Mouse (Mus musculus): ENCODE results near the gene Stub1. TPM values are rescaled to one million over a fixed set of nuclear protein-coding genes. Genes with fewer than 3 reads are reported as not detected.
"Not testable (repeated sequence)": the region's sequence is repeated elsewhere in the genome, so short reads cannot be mapped to it uniquely, and the experiment has no call there.

The Stub1 gene
- total RNA-seq (2015; ENCODE audit: low replicate concordance) (15.0 and 28.0 TPM in 2 replicates), total RNA-seq (2017; ENCODE audit: low replicate concordance) (18.8 and 27.9 TPM in 2 replicates)

DNA sequence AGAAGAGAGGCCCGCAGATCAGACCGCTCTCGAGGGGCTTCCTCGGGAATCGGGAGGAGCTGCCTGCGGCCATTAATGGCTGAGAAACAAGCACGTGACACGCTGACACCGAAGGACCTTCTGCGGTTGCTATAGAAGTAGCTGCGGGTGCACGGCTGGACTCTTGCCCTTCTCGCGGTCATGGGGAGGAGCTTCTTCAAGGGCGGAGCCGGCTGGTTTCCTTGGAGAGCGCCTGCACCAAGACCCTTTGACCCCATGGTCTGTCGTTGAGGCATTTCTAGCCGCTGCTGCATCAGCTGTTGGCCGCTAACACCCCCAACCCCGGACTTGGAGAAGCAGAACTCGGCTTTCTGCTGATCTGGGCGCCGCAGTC is at the start of gene Stub1:
Gene Stub1 (minus strand): TSS at position 114 of the 373 bp plus-strand sequence.
- ATAC-seq (replicated peaks; ENCODE audit: low FRiP score, poor library complexity, severe bottlenecking), result peak; percentile 62

DNA sequence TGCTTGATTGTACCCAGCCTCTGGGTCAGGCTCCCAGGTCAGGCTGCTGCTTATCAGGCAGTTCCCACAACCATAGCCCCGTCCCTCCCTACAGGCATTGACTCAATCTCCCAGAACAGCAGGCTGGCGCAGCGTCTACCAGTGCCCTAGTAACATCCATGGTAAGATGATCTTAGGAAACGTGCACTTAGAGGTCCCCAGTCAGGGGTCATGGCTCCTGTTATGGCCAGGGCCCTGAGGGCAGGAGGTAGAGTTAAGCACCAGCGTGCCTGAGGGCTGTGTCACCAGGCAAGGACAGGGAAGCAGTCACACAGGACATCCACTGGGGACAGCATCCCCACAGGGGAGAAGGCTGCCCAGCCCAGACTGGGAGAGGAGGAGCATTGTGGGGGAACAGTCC is 49.1 kb upstream of the Stub1 start:
- ATAC-seq (replicated peaks; ENCODE audit: low FRiP score, poor library complexity, severe bottlenecking), result no peak

DNA sequence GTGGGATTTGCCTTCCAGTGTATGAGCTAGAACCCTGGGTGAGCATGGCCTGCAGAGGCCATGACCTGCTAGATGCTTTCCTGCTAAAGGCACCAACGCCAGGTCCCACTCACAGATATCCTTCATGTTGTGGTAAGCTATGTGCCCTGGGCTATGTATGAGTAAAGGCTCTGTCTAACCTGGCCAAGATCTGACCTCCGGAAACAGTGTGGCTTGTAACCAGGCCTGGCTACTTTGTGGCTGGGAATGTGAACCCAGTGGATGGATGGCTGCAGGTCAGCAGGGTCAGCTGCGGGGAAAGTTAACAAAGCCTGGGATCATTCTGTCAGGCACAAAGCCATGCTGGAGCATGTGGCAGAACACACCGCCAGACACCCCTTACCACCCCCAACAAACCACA is 48.5 kb upstream of the Stub1 start:
- ATAC-seq (replicated peaks; ENCODE audit: low FRiP score, poor library complexity, severe bottlenecking), result no peak

DNA sequence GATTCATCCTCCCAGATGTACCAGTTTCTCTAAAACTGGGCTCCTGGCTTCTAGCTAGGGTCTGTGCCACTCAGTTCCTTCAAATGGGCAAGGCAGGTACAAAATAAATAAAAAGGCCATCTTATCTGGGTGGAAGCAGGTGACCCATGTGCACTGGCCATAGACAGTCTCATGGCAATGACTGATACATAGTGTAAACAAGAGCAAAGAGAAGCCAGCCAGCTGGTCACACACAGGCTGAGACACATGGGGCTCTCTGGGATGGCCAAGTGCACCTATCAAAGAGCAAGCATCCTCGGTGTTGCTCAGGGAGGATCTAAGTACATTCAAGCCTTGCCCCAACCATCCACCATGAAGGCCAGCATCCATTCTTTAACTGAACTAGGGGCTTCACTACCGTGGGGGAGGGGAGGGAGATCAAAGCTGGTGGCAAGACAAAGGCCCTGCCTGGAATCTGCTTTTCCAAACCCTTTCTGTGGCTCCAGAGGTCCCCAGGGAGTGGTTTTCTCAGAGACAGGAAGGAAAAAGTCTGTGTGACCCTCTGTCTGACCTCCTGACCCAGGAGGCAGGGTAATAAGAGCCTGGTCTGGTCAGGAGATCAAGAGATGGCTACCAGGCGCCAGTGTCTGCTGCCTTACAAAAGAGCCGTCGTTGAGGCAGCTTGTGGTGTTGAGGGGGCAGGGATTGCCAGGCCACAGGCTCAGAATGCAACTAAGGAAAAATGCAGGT is 47.9 kb upstream of the Stub1 start:
- ATAC-seq (replicated peaks; ENCODE audit: low FRiP score, poor library complexity, severe bottlenecking), result no peak

DNA sequence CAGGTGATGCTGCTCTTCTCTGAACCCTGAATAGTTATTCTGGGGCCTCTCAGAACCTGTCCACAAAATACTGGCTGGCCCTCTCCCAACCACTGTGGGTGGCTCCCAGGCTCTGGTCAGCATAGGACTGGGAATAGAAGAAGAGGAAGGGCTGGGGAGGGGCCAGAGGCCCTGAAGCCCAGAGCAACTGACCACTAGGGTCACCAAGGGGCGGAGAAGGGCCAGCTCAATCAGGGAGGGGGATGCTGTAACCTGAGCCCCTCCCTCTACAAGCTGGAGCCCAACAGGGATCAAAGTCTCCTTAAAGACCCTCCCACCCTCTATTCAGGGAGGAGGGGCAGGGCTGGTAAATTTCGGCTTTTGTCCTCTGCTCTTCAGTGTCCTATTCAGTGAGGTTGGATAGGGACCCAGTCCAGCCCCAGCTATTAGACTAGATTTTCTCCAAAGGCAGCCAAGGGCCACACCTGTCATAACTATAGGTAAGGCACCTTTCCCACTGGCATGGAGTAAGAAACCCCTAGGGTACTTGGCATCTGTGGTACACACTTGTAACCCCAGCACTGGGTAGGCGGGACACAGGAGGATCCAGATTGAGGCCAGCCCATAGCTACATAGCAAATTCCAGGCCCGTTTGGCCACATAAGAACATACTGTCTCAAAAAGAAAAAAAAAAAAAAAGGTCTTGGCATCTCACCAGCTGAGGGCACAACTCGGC is 47.1 kb upstream of the Stub1 start, which contains the start of gene Wfikkn1:
Gene Wfikkn1 (minus strand): TSS at position 663 of the 715 bp plus-strand sequence.
- no peak for ATAC-seq (replicated peaks; ENCODE audit: low FRiP score, poor library complexity, severe bottlenecking)

DNA sequence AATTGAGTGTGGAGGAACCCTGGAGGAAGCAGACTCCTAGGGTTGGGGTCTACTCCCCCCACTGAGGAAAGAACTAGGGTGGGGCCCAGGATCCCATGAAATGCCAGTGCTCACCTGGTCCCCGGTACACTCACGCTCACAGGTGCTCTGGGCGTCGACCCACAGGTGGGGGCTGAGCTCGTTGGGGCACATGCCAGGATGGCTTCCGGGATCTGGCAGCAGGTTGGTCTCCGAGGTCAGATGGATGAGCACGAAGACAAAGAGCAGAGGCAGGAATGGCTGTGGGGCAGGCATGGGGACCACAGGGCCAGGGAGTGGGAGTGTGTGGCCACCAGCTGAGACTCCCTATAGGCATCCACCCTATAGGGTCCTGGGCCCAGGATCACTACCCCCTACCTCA is 46.5 kb upstream of the Stub1 start:
- no peak for ATAC-seq (replicated peaks; ENCODE audit: low FRiP score, poor library complexity, severe bottlenecking)

DNA sequence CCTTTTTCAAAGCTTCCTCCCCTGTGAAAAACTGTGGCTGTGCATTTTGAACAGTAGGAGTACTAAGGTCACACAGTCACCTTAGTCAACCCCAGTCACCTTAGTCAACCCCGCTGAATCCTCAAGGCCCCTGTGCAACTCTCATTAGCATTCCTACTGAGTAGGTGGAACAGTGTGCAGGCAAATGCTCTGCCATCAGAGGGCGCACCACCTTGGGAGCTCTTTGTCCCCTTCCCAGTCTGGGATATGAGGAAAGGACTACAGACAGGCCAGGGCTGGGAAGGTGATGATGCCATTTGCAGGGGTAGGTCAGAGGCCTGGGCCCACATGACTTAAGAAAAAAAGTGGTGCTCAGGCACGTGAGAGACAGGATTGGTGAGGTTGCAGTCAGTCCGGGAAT is 46.1 kb upstream of the Stub1 start:
- no peak for ATAC-seq (replicated peaks; ENCODE audit: low FRiP score, poor library complexity, severe bottlenecking)

DNA sequence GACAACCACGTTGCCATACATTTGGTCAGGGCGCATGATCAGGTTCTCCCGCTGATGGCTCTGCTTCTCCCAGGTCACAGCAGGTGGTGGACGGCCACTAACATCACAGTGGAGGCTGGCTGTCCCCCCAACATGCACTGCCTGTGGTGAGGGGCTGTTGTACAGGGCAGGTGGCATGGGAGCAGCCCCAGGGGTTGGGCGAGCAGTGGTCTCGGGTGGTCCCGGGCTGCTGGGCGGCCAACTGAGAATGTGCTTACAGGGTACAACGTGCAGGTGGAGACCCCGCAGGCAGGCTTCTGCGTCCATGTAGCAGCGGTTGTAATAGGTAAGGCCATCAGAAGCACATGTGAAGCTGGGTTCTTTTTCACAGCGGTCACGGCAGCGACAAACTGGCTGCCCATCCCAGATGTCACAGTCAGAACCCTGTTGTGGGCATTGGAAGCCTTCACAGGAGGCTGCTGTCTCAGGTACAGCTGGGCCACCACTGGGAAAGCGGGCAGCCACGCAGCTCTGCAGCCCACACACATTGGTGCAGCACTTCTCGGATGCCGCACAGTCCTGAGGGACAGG is 45.5 kb upstream of the Stub1 start:
- no peak for ATAC-seq (replicated peaks; ENCODE audit: low FRiP score, poor library complexity, severe bottlenecking)

DNA sequence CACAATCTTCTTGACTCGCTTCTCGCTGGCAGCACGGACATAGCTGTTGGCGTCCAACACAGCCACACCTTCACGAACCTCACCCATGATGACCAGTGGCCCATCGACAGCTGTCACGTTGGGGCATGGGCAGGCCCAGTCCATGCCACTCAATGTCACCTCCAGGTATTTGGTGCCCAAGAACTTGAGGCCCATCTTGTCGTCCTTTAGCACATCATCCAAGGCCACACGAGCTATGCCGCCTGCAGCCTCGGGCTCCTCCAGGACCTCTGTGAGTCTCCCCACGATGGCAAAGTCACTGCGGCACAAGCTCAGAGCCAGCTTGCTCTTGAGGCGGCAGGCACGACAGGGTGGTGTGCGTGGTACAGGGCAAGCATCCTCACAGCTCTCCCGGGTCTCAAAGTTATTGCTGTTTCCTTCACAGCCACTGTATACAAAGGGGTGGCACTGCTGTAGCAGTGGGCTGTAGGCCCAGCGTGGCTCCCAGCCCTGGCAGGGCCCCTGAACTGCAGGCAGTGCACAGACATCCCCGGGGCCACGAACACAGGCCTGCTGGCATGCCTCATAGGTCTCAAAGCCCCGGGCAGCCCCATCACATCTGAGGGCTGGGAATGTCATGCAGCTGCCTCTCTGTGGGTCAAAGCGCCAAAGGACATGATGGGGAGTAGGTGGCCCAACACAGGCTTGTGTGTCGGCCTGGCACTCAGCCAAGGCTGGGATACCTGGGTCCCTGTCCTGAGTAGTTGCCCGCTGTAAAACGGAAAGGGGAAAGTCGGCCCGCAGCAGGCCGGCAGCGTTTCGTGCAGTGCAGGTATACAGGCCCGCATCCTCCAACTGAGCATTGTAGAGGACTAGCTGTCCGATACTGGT is 44.8 kb upstream of the Stub1 start:
- ATAC-seq (replicated peaks; ENCODE audit: low FRiP score, poor library complexity, severe bottlenecking), result no peak

DNA sequence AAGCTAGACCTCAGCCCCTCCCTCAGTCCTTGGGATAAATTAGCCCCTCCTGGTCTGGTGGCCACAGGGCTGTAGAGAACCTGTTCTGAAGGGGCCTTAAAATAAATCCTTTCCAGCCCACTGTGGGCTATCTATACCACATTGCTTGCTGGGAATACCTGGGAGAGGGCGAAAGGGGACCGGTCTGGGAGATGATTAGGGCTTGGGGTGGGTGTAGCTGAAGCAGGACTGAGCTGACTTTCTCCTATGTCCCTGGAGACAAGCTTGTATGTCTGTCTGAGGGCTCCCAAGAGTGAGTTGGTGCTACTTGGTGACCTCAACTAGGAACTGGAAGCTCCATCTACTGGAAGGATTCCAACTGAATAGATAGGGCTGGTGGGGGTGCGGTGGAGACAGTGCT is 43.8 kb upstream of the Stub1 start:
- no peak for ATAC-seq (replicated peaks; ENCODE audit: low FRiP score, poor library complexity, severe bottlenecking)

DNA sequence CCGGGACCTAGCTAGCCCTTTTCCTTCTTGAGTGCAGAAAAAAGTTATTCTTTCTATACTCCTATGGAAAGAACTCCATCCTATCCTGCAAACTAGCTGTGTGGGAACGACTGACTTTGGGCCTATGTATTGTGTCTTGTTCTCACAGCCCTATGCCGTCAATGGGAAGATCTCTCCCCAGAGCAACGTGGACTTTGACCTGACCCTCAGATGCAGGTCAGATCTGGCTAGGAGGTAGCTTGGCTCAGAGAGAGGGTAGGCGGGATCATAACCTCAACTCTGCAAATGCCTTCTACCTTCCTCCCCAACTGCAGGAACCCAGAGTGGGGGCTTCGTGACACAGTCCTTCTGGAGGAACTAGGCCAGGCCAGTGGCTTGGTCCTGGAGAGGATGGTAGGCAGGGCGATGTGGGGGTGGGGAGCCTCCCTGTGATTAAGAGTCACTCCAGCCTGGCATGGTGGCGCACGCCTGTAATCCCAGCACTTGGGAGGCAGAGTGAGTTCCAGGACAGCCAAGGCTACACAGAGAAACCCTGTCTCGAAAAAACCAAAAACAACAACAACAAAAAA is 43.2 kb upstream of the Stub1 start:
- no peak for ATAC-seq (replicated peaks; ENCODE audit: low FRiP score, poor library complexity, severe bottlenecking)

DNA sequence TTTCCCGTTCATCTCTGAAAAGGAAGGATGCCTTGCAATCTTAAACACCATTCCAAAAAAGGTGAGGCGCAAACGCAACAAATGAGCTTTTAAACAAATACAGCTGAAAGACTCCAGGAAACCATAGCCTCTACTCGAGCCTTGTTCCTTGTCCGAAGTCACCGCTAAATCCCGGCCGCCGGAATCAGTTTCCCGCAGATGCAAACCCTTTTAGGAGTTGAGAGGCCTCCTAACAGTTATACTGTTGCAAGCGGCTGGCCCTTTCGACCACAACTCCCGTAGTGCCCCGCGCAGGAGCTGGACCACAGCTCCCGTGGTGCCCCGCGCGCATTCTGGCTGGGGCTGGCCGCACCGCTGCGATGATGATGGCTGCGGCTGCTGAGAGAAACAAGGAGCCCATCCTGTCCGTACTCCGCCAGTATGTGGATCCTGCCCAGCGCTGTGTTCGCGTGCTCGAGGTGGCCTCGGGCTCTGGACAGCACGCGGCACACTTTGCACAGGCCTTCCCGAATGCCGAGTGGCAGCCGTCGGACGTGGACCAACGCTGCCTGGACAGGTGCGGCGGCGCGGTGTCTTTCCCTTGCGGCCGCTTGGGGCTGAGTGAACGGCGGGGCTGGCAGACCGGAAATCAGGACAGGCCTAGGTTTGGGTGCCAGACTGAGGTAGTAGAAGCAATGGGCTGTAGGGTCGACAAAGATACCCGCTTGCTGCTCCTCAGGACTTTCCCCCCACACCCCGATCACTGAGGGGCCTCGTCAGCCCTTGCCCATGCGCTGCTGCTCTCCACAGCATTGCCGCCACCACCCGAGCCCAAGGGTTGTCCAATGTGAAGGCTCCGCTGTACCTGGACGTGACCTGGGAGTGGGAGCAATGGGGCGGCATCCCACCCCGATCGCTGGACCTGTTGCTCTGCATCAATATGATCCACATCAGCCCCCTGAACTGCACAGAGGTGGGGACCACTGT is 42.2 kb upstream of the Stub1 start:
- peak; percentile 84 for ATAC-seq (replicated peaks; ENCODE audit: low FRiP score, poor library complexity, severe bottlenecking)

DNA sequence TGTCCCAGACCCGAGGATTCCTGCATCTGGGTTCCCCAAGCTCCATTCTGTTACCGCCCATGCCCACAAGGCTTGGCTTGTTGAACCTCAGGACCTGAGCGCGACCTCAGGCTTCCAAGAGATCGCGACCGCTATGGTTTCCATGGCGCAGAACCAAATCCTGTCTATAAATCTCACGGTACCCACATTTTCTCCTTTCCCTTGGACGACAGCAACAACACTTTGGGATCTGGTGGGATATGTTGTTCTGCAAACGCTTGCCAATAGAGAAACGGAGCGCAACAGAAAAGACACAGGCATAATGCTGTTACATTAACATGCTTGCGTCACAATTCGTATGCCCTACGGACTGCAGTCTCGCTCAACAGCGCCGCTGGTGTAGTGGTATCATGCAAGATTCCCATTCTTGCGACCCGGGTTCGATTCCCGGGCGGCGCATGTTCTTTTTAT is 41.5 kb upstream of the Stub1 start, which contains the start of gene Mettl26:
Gene Mettl26 (plus strand): TSS at position 354 of the 450 bp plus-strand sequence.
- peak; percentile 71 for ATAC-seq (replicated peaks; ENCODE audit: low FRiP score, poor library complexity, severe bottlenecking)

DNA sequence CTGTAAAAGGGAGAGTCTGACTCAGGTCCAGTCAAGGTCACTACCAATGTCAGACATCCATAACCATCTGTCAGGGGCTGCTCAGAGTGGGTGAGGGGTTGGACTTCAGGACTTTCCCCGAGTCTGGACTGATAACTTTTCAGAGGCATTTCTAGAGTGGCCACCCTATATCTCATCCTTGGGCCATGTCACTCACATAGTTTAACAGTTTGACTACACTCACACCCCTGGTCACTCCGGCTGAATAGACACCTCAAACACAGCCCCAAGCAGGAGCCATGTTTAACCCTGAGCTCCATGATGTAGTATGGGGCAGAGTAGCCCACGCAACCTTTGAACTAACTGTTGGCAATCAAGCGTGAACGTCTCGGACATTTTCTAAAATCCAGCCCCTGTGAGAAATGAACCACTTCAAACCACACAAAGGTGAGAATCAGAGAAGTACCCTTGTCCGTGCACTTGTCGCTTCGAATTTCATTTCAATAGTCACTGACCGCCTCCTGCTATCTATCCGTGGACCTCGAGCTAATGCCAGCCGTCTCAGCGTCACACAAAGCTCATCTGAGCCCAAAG is 41.0 kb upstream of the Stub1 start:
- no peak for ATAC-seq (replicated peaks; ENCODE audit: low FRiP score, poor library complexity, severe bottlenecking)

DNA sequence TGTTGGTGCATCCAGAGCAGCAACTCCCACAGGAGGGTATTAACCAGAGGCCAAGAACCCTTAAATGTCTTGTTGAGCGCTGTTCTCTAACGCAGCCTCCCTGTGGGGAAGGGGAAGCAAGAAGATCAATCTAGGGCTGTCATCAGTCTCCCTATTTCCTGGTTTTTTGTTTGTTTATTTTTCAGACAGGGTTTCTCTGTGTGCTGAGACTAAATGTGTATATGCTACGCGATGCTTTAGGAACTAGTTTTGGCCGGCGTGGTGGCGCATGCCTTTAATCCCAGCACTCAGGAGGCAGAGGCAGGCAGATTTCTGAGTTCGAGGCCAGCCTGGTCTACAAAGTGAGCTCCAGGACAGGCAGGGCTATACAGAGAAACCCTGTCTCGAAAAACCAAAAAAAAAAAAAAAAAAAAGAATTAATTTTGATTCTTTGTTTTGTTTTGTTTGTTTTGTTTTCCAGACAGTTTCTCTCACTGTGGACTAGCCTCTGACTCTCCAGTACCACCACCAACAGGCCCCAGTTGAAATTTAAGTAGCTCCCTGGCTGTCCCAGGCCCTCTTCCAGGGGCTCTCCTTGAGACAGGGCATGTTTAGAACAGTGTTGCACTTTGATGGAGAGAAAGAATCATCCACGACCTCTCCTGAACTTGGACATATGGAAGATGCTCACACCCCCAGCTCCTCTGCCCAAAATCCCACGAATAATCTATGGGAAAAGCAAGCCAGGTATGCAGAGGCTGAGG is 40.4 kb upstream of the Stub1 start:
- no peak for ATAC-seq (replicated peaks; ENCODE audit: low FRiP score, poor library complexity, severe bottlenecking)

DNA sequence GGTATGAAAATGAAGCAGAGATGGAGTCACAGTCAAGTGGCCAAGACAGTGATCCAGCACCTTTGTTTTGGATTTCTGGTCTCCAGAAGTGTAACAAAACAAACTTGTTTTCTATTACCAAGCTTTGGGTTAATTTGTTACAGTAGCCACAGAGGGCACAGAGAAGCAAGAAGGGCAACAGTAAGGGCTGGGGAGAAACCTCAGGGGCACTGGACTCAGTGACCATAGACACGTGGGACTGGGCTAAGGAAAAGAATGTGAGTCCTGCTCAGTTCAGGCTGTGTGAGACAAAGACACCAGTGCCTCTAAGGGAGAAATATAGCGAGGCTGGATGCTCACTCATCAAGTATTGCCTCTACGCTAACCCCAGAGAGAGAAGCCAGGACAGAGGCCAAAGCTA is 39.5 kb upstream of the Stub1 start:
- no peak for ATAC-seq (replicated peaks; ENCODE audit: low FRiP score, poor library complexity, severe bottlenecking)

DNA sequence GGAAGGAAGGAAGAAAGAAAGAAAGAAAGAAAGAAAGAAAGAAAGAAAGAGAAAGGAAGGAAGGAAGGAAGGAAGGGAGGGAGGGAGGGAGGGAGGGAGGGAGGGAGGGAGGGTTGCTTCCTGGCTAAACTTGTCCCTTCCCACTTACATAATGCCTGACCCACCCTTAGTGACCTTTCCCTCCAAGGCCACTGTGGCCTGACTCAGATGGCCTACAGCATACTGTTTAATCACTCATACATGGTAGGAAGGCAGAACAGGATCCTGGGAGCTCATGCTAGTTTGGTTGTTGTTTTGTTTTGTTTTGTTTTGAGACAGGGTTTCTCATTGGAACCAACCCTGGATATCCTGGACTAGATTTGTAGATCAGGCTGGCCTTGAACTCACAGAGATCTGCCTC is 38.4 kb upstream of the Stub1 start:
- ATAC-seq (replicated peaks; ENCODE audit: low FRiP score, poor library complexity, severe bottlenecking), result not testable (repeated sequence)
